Mouse (Mus musculus) heart, postnatal 0 days (tissue): ENCODE measurements around the gene Carmil1.

Experiments used
- CTCF ChIP-seq: IDR thresholded peaks from 2 replicates; pipeline ENCODE4 v1.5.1; 2016; ENCODE audit warnings: antibody characterized with exemption, control low read depth, low read depth
- EP300 ChIP-seq: IDR thresholded peaks from 2 replicates; pipeline ENCODE4 v1.6.1; 2016; ENCODE audit warnings: antibody characterized with exemption, low read depth

- TF ChIP-seq CTCF (no peak), EP300 (no peak)
Measured at GRCm38 (mm10) chr13:24185641-24186040, 95.0 kb downstream of the Carmil1 start.
